Mouse (Mus musculus) lung, embryonic 15.5 days (tissue): ENCODE data around the gene Fancg. TPM values are rescaled to one million over a fixed set of nuclear protein-coding genes. Genes with fewer than 3 reads are reported as not detected.

Experiments used
- ATAC-seq: fragments of 200-750 bp; cut with Nextera tagmentation; 2 replicates; pipeline ENCODE4 v1.8.0; 2017; ENCODE audit warnings: moderate number of reproducible peaks, borderline replicate concordance; ENCODE audit not compliant: low FRiP score, low TSS enrichment; ENCODE audit errors: extremely low read depth
- H3K27ac ChIP-seq: fragments of 300-500 bp; sonication (generic); 2 replicates; pipeline ENCODE4 v1.5.1; 2015; ENCODE audit warnings: moderate library complexity, mild to moderate bottlenecking, inconsistent platforms
- H3K27me3 ChIP-seq: fragments of 300-500 bp; sonication (generic); 2 replicates; pipeline ENCODE4 v1.6.1; 2015; ENCODE audit warnings: inconsistent platforms
- H3K36me3 ChIP-seq: fragments of 300-500 bp; sonication (generic); 2 replicates; pipeline ENCODE4 v1.6.1; 2015; ENCODE audit warnings: inconsistent platforms
- H3K4me1 ChIP-seq: fragments of 300-500 bp; sonication (generic); 2 replicates; pipeline ENCODE4 v1.6.1; 2015; ENCODE audit warnings: inconsistent platforms
- H3K4me2 ChIP-seq: fragments of 300-500 bp; sonication (generic); 2 replicates; pipeline ENCODE4 v1.6.1; 2015; ENCODE audit warnings: inconsistent platforms, mild to moderate bottlenecking, moderate library complexity
- H3K4me3 ChIP-seq: fragments of 300-500 bp; sonication (generic); 2 replicates; pipeline ENCODE4 v1.5.1; 2015; ENCODE audit warnings: mild to moderate bottlenecking, inconsistent platforms
- H3K9ac ChIP-seq: fragments of 300-500 bp; sonication (generic); 2 replicates; pipeline ENCODE4 v1.6.1; 2015; ENCODE audit warnings: inconsistent platforms
- H3K9me3 ChIP-seq: fragments of 300-500 bp; sonication (generic); 2 replicates; pipeline ENCODE4 v1.6.1; 2016; ENCODE audit warnings: inconsistent platforms
- WGBS: fragments of 180-500 bp; shearing (Covaris S2); methylation state at CpG from one replicate; pipeline ENCODE4 v1.1.7; 2015; 5-methylcytosine and 5-hydroxymethylcytosine counted together
- polyA plus RNA-seq: library from polyadenylated mRNA; unstranded; fragments of >200 nt; fragmentation: Nextera tagmentation; extraction: Ambion mirVana; gene quantifications from 2 replicates; pipeline ENCODE4 v1.2.1, GENCODE M21; 2015

The Fancg gene
- polyA plus RNA-seq: 20.8 and 20.9 TPM in 2 replicates

DNA sequence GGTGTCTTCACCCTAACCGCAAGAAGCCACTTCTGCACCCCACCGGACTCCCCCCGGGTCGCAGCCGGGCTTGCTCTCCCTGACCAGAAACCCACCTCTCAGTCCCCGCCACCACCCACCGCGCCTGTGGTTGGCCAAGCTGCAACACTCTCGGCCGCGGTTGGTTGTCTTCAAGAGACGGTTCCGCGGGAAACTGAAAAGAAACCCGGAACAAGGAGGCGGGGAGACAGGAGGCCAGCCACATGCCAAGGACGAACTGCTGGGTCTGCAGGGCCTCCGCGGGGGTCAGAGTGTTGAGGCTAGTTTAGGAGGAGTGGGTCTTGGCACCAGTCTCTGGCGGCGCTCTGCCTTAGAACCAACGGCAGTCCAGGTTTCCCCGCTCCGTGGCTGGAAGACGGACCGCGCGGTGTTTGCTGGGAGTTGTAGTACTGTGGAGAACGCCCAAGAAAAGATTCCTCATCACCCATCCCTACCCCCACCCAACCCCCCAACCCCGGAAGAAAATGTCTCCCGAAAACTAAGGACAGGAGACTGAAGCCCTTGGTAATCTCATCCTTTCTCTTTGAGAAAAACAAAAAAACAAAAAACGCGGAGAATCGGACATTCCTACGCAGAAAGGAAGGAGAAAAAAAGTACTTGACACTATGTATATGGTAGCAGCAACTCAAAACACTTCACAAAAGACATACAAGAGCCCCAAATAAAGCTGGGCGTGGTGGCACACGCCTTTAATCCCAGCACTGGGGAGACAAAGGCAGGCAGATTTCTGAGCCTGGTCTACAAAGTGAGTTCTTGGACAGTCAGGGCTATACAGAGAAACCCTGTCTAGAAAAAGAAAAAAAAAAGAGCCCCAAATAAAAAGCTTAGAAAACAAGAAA, at the start of gene Fancg:
Gene Fancg (minus strand): TSS at position 346 of the 878 bp plus-strand sequence.
- peak within 1 kb of the TSS; percentile 67 for H3K9ac ChIP-seq
- peak within 1 kb of the TSS; percentile 83 for H3K4me3 ChIP-seq
- H3K9me3 ChIP-seq: no peaks in the 10 kb centered on the region
- H3K4me1 ChIP-seq: peaks cover 15% of the 10 kb centered on the region
- WGBS: 1% methylated on average over 37 of the region's 37 CpGs
- peak within 1 kb of the TSS; percentile 79 for H3K4me2 ChIP-seq
- ATAC-seq: peak; percentile 91
- H3K27ac ChIP-seq: peak within 1 kb of the TSS; percentile 51
- no peaks in the 10 kb centered on the region for H3K27me3 ChIP-seq
- 0 out of 2 replicates have a peak, but pooled peaks cover 4% of the 10 kb centered on the region for H3K36me3 ChIP-seq

DNA sequence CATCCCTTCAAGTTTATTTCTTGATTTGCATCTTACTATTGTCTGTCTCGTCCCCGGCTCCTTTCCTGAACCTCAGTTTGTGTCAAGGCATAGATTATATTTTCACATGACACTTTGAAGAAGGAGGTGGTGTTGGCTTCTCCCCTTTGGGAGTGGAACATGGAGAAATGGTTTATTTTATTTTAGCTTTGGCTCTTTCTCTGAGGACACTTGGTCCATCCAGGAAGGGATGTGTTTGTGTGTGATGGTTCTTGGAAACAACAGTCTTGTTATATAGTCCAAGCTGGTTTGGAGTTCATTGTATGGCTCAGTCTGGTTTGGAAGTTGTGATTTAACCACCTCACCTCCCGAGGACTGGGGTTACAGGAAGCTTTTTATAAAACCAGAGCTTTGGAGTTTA, 49.4 kb upstream of the Fancg start:
- no peaks in the 10 kb centered on the region for H3K36me3 ChIP-seq
- H3K4me1 ChIP-seq: 0 out of 2 replicates have a peak, but pooled peaks cover 5% of the 10 kb centered on the region
- no peak for ATAC-seq
- H3K9me3 ChIP-seq: no peaks in the 10 kb centered on the region
- WGBS: 42% methylated on average over 3 of the region's 3 CpGs
- peaks cover 10% of the 10 kb centered on the region for H3K27me3 ChIP-seq
- H3K27ac ChIP-seq: no peak overlapping the region
- peak overlapping the region; percentile 69 for H3K4me3 ChIP-seq
- no peak overlapping the region for H3K9ac ChIP-seq
- peak overlapping the region; percentile 90 for H3K4me2 ChIP-seq

GRCm38 (mm10) chr4:43058753-43059654, 48.7 kb upstream of the Fancg start, which contains the start of gene Unc13b:
Gene Unc13b (plus strand): TSS chr4:43058953.
- Histone ChIP-seq H3K27ac (peak within 1 kb of the TSS; percentile 82), H3K4me2 (peak within 1 kb of the TSS; percentile 90), H3K27me3 (peaks cover 10% of the 10 kb centered on the region), H3K9ac (peak within 1 kb of the TSS; percentile 56), H3K4me3 (peak within 1 kb of the TSS; percentile 69), H3K9me3 (no peaks in the 10 kb centered on the region), H3K4me1 (0 out of 2 replicates have a peak, but pooled peaks cover 5% of the 10 kb centered on the region), H3K36me3 (no peaks in the 10 kb centered on the region)
- WGBS: under 1% methylated on average over 75 of the region's 90 CpGs
- peak; percentile 96 for ATAC-seq

DNA sequence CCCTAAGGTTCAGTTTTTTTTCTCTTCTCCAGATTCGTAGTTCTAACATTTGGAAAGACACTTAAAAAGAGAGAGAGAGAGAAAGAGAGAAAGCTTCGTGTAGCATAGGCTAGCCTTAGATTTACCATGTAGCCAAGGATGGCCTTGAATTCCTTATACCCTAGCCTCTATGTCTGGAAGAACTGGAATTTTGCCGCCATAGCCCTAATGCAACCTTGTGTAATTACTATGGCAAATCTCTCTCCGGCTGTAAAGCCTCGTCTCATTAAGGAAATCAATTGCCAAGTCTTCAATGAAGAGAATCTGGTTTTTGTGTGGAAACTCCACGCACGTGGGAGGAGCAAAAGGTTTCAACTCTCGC, 48.1 kb upstream of the Fancg start:
- Histone ChIP-seq H3K9ac (no peak overlapping the region), H3K27me3 (peaks cover 10% of the 10 kb centered on the region), H3K4me3 (peak overlapping the region; percentile 69), H3K4me1 (0 out of 2 replicates have a peak, but pooled peaks cover 5% of the 10 kb centered on the region), H3K9me3 (no peaks in the 10 kb centered on the region), H3K27ac (no peak overlapping the region), H3K36me3 (no peaks in the 10 kb centered on the region), H3K4me2 (peak overlapping the region; percentile 90)
- ATAC-seq: no peak
- WGBS: 21% methylated on average over 8 of the region's 8 CpGs

- Histone ChIP-seq H3K27ac (no peak overlapping the region), H3K36me3 (no peaks in the 10 kb centered on the region), H3K4me2 (no peak overlapping the region), H3K27me3 (peaks cover 10% of the 10 kb centered on the region), H3K9me3 (no peaks in the 10 kb centered on the region), H3K4me3 (no peak overlapping the region), H3K9ac (no peak overlapping the region), H3K4me1 (0 out of 2 replicates have a peak, but pooled peaks cover 5% of the 10 kb centered on the region)
- no peak for ATAC-seq
- 77% methylated on average over 5 of the region's 5 CpGs for WGBS
These were observed 47.3 kb upstream of the Fancg start for GRCm38 (mm10) chr4:43057654-43058053.

- no peak overlapping the region for H3K9ac ChIP-seq
- ATAC-seq: no peak
These were observed 42.3 kb upstream of the Fancg start for GRCm38 (mm10) chr4:43052627-43053026.

GRCm38 (mm10) chr4:43047231-43047630, 36.9 kb upstream of the Fancg start:
- H3K9me3 ChIP-seq: no peaks in the 10 kb centered on the region
- ATAC-seq: no peak
- H3K4me3 ChIP-seq: no peak overlapping the region
- peaks cover 24% of the 10 kb centered on the region for H3K4me1 ChIP-seq
- 3% methylated on average over 5 of the region's 5 CpGs for WGBS
- H3K9ac ChIP-seq: no peak overlapping the region
- no peaks in the 10 kb centered on the region for H3K27me3 ChIP-seq
- H3K36me3 ChIP-seq: no peaks in the 10 kb centered on the region
- peak overlapping the region; percentile 90; the same call in 1 of the 2 replicates for H3K4me2 ChIP-seq
- no peak overlapping the region for H3K27ac ChIP-seq

More at GRCm38 (mm10) chr4:43052627-43053026, 42.3 kb upstream of the Fancg start:
- Histone ChIP-seq H3K27me3 (no peaks in the 10 kb centered on the region), H3K9me3 (no peaks in the 10 kb centered on the region), H3K4me2 (no peak overlapping the region), H3K4me3 (no peak overlapping the region), H3K4me1 (no peaks in the 10 kb centered on the region), H3K27ac (no peak overlapping the region), H3K36me3 (no peaks in the 10 kb centered on the region)
- 18% methylated on average over 4 of the region's 4 CpGs for WGBS

GRCm38 (mm10) chr4:43046607-43047006, 36.3 kb upstream of the Fancg start:
- no peak overlapping the region for H3K4me3 ChIP-seq
- H3K4me1 ChIP-seq: peaks cover 24% of the 10 kb centered on the region
- no peak overlapping the region for H3K27ac ChIP-seq
- H3K36me3 ChIP-seq: no peaks in the 10 kb centered on the region
- no peak overlapping the region for H3K9ac ChIP-seq
- WGBS: 48% methylated on average over 5 of the region's 5 CpGs
- no peaks in the 10 kb centered on the region for H3K9me3 ChIP-seq
- peak overlapping the region; percentile 90; the same call in 1 of the 2 replicates for H3K4me2 ChIP-seq
- no peak for ATAC-seq
- H3K27me3 ChIP-seq: no peaks in the 10 kb centered on the region

- H3K9me3 ChIP-seq: no peaks in the 10 kb centered on the region
- under 1% methylated on average over 33 of the region's 33 CpGs for WGBS
- no peaks in the 10 kb centered on the region for H3K27me3 ChIP-seq
- peak within 1 kb of the TSS; percentile 55 for H3K4me3 ChIP-seq
- peak within 1 kb of the TSS; percentile 90 for H3K4me2 ChIP-seq
- H3K36me3 ChIP-seq: no peaks in the 10 kb centered on the region
- peak within 1 kb of the TSS; percentile 40; the same call in 1 of the 2 replicates for H3K9ac ChIP-seq
- peaks cover 25% of the 10 kb centered on the region for H3K4me1 ChIP-seq
- ATAC-seq: peak; percentile 94
- H3K27ac ChIP-seq: peak within 1 kb of the TSS; percentile 72
These were observed 35.5 kb upstream of the Fancg start, which contains the start of gene Fam214b for GRCm38 (mm10) chr4:43045659-43046302. Gene Fam214b (minus strand): TSS chr4:43046220.

- H3K9ac ChIP-seq: peak overlapping the region; percentile 29; the same call in 1 of the 2 replicates
- peak overlapping the region; percentile 72; the same call in 1 of the 2 replicates for H3K27ac ChIP-seq
- H3K9me3 ChIP-seq: no peaks in the 10 kb centered on the region
- peak; percentile 2; the same call in 1 of the 2 replicates for ATAC-seq
- H3K27me3 ChIP-seq: no peaks in the 10 kb centered on the region
- 4% methylated on average over 13 of the region's 13 CpGs for WGBS
- peak overlapping the region; percentile 90 for H3K4me2 ChIP-seq
- peaks cover 30% of the 10 kb centered on the region for H3K4me1 ChIP-seq
- no peaks in the 10 kb centered on the region for H3K36me3 ChIP-seq
- H3K4me3 ChIP-seq: peak overlapping the region; percentile 55
These were observed 35.0 kb upstream of the Fancg start for GRCm38 (mm10) chr4:43045285-43045658.

DNA sequence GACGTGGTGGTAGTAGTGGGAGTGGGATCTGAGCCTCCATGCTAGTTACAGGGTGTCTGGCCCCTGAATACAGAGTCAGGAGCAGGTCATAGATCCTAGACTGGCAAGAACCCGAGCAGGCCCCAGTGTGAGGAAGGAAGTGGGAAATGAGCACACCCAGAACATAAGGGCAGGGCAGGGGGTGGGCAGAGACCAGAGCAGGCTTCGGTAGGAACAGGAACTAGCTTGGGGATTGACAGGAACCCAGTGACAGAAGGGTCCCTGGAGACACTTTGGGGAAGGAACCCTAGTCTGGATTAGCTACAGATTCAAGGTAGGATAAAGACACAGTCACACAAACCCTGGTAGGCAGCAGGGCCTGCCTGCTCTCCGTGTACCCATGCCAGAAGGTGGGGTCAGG, 34.4 kb upstream of the Fancg start:
- Histone ChIP-seq H3K4me1 (peaks cover 31% of the 10 kb centered on the region), H3K4me3 (peak overlapping the region; percentile 55), H3K36me3 (no peaks in the 10 kb centered on the region), H3K9ac (no peak overlapping the region), H3K4me2 (peak overlapping the region; percentile 90), H3K27me3 (no peaks in the 10 kb centered on the region), H3K9me3 (no peaks in the 10 kb centered on the region), H3K27ac (peak overlapping the region; percentile 72)
- no peak for ATAC-seq
- 22% methylated on average over 4 of the region's 4 CpGs for WGBS
